Mouse (Mus musculus) midbrain, embryonic 10.5 days (tissue): ENCODE results near the gene Klhdc3. TPM values are rescaled to one million over a fixed set of nuclear protein-coding genes. Genes with fewer than 3 reads are reported as not detected.

ENCODE experiments used
- DNase-seq: peaks from one replicate; pipeline ENCODE4 v3.0.0-alpha.2; 2017; ENCODE audit warnings: low spot score
- H3K27ac ChIP-seq: fragments of 300-500 bp; sonication (generic); replicated peaks from 2 replicates; pipeline ENCODE4 v1.5.1; 2016; ENCODE audit warnings: mild to moderate bottlenecking
- H3K27me3 ChIP-seq: fragments of 300-500 bp; sonication (generic); 2 replicates; pipeline ENCODE4 v1.6.1; 2016; ENCODE audit warnings: low read depth, mild to moderate bottlenecking; ENCODE audit not compliant: poor library complexity, severe bottlenecking
- H3K36me3 ChIP-seq: fragments of 300-500 bp; sonication (generic); 2 replicates; pipeline ENCODE4 v1.6.1; 2016; ENCODE audit warnings: mild to moderate bottlenecking, moderate library complexity
- H3K4me1 ChIP-seq: fragments of 300-500 bp; sonication (generic); 2 replicates; pipeline ENCODE4 v1.6.1; 2016
- H3K4me3 ChIP-seq: fragments of 300-500 bp; sonication (generic); 2 replicates; pipeline ENCODE4 v1.5.1; 2016; ENCODE audit warnings: mild to moderate bottlenecking, moderate library complexity
- H3K9me3 ChIP-seq: fragments of 300-500 bp; sonication (generic); replicated peaks from 2 replicates; pipeline ENCODE4 v1.6.1; 2016; ENCODE audit warnings: mild to moderate bottlenecking
- WGBS: fragments of 180-500 bp; shearing (Covaris S2); methylation state at CpG from one replicate; pipeline ENCODE4 v1.1.7; 2016; 5-methylcytosine and 5-hydroxymethylcytosine counted together
- polyA plus RNA-seq: library from polyadenylated mRNA; unstranded; fragments of >200 nt; fragmentation: Nextera tagmentation; extraction: Ambion mirVana; gene quantifications from 2 replicates; pipeline ENCODE4 v1.2.1, GENCODE M21; 2016

The Klhdc3 gene
- polyA plus RNA-seq, 1 experiment from 2014 or later = 126 TPM

GRCm38 (mm10) chr17:46711612-46712271, 31.0 kb upstream of the Klhdc3 start:
- no peak for DNase-seq
- Histone ChIP-seq H3K36me3 (peaks cover 38% of the 10 kb centered on the region), H3K27ac (peak overlapping the region; percentile 84), H3K9me3 (no peaks in the 10 kb centered on the region), H3K4me3 (peak overlapping the region; percentile 99), H3K4me1 (peaks cover 32% of the 10 kb centered on the region), H3K27me3 (no peaks in the 10 kb centered on the region)
- under 1% methylated on average over 76 of the region's 76 CpGs for WGBS

- DNase-seq = peak; percentile 94
- Histone ChIP-seq H3K9me3 (no peaks in the 10 kb centered on the region), H3K27me3 (no peaks in the 10 kb centered on the region), H3K27ac (peak within 1 kb of the TSS; percentile 84), H3K36me3 (peaks cover 32% of the 10 kb centered on the region), H3K4me3 (peak within 1 kb of the TSS; percentile 99), H3K4me1 (peaks cover 38% of the 10 kb centered on the region)
- WGBS = 9% methylated on average over 36 of the region's 36 CpGs
These were observed 30.4 kb upstream of the Klhdc3 start, which contains the start of gene Pex6 for GRCm38 (mm10) chr17:46710959-46711597. Pex6 (plus strand) TSS chr17:46711463.

GRCm38 (mm10) chr17:46706375-46707089, 25.8 kb upstream of the Klhdc3 start:
- Histone ChIP-seq H3K4me3 (peak overlapping the region; percentile 9; the same call in 1 of the 2 replicates), H3K27me3 (no peaks in the 10 kb centered on the region), H3K4me1 (peaks cover 55% of the 10 kb centered on the region), H3K36me3 (peaks cover 8% of the 10 kb centered on the region), H3K9me3 (no peaks in the 10 kb centered on the region), H3K27ac (no peak overlapping the region)
- DNase-seq = no peak
- 90% methylated on average over 14 of the region's 14 CpGs for WGBS

GRCm38 (mm10) chr17:46704887-46705835, 24.4 kb upstream of the Klhdc3 start, which contains the start of gene Ppp2r5d:
Ppp2r5d (minus strand) TSS chr17:46705111.
- Histone ChIP-seq H3K27ac (peak within 1 kb of the TSS; percentile 92), H3K9me3 (no peaks in the 10 kb centered on the region), H3K27me3 (no peaks in the 10 kb centered on the region), H3K4me1 (peaks cover 51% of the 10 kb centered on the region), H3K4me3 (peak within 1 kb of the TSS; percentile 94), H3K36me3 (peaks cover 22% of the 10 kb centered on the region)
- WGBS = 2% methylated on average over 48 of the region's 48 CpGs
- peak; percentile 97 for DNase-seq

- Histone ChIP-seq H3K4me1 (peaks cover 51% of the 10 kb centered on the region), H3K36me3 (peaks cover 31% of the 10 kb centered on the region), H3K4me3 (peak overlapping the region; percentile 94), H3K27me3 (no peaks in the 10 kb centered on the region), H3K27ac (peak overlapping the region; percentile 92), H3K9me3 (no peaks in the 10 kb centered on the region)
- DNase-seq = no peak
- 5% methylated on average over 40 of the region's 41 CpGs for WGBS
These were observed 23.5 kb upstream of the Klhdc3 start for GRCm38 (mm10) chr17:46703971-46704886.

GRCm38 (mm10) chr17:46702506-46702905, 21.8 kb upstream of the Klhdc3 start:
- Histone ChIP-seq H3K36me3 (peaks cover 48% of the 10 kb centered on the region), H3K9me3 (no peaks in the 10 kb centered on the region), H3K4me3 (peak overlapping the region; percentile 94), H3K27me3 (no peaks in the 10 kb centered on the region), H3K4me1 (peaks cover 51% of the 10 kb centered on the region), H3K27ac (no peak overlapping the region)
- no peak for DNase-seq
- 87% methylated on average over 5 of the region's 5 CpGs for WGBS

GRCm38 (mm10) chr17:46702100-46702499, 21.4 kb upstream of the Klhdc3 start:
- no peaks in the 10 kb centered on the region for H3K27me3 ChIP-seq
- 91% methylated on average over 12 of the region's 12 CpGs for WGBS
- H3K9me3 ChIP-seq = no peaks in the 10 kb centered on the region
- peak overlapping the region; percentile 94; the same call in 1 of the 2 replicates for H3K4me3 ChIP-seq
- 0 out of 2 replicates have a peak overlapping the region, but pooled peaks have one; percentile 23 for H3K27ac ChIP-seq
- DNase-seq = no peak
- peaks cover 51% of the 10 kb centered on the region for H3K36me3 ChIP-seq
- H3K4me1 ChIP-seq = peaks cover 51% of the 10 kb centered on the region

- Histone ChIP-seq H3K4me1 (peaks cover 48% of the 10 kb centered on the region), H3K36me3 (peaks cover 57% of the 10 kb centered on the region), H3K27ac (0 out of 2 replicates have a peak overlapping the region, but pooled peaks have one; percentile 23), H3K27me3 (no peaks in the 10 kb centered on the region), H3K9me3 (no peaks in the 10 kb centered on the region), H3K4me3 (0 out of 2 replicates have a peak overlapping the region, but pooled peaks have one; percentile 94)
- 87% methylated on average over 12 of the region's 12 CpGs for WGBS
- no peak for DNase-seq
These were observed 20.8 kb upstream of the Klhdc3 start for GRCm38 (mm10) chr17:46701489-46701888.

GRCm38 (mm10) chr17:46699912-46700311, 19.2 kb upstream of the Klhdc3 start:
- Histone ChIP-seq H3K4me1 (peaks cover 34% of the 10 kb centered on the region), H3K27ac (no peak overlapping the region), H3K36me3 (peaks cover 66% of the 10 kb centered on the region), H3K27me3 (no peaks in the 10 kb centered on the region), H3K9me3 (no peaks in the 10 kb centered on the region), H3K4me3 (no peak overlapping the region)
- DNase-seq = no peak
- WGBS = 95% methylated on average over 3 of the region's 3 CpGs

GRCm38 (mm10) chr17:46699245-46699644, 18.5 kb upstream of the Klhdc3 start:
- Histone ChIP-seq H3K36me3 (peaks cover 68% of the 10 kb centered on the region), H3K4me3 (no peak overlapping the region), H3K27ac (no peak overlapping the region), H3K27me3 (no peaks in the 10 kb centered on the region), H3K9me3 (no peaks in the 10 kb centered on the region), H3K4me1 (peaks cover 32% of the 10 kb centered on the region)
- 92% methylated on average over 5 of the region's 5 CpGs for WGBS
- no peak for DNase-seq

- Histone ChIP-seq H3K4me3 (no peak overlapping the region), H3K27me3 (no peaks in the 10 kb centered on the region), H3K9me3 (no peaks in the 10 kb centered on the region), H3K4me1 (peaks cover 25% of the 10 kb centered on the region), H3K27ac (no peak overlapping the region), H3K36me3 (peaks cover 75% of the 10 kb centered on the region)
- WGBS = 93% methylated on average over 6 of the region's 6 CpGs
- DNase-seq = no peak
These were observed 17.8 kb upstream of the Klhdc3 start for GRCm38 (mm10) chr17:46698515-46698914.
